Mouse (Mus musculus): ENCODE data around the gene H2al1e. TPM values are rescaled to one million over a fixed set of nuclear protein-coding genes. Genes with fewer than 3 reads are reported as not detected.

H2al1e gene
- total RNA-seq, 1 experiment = not detected

DNA sequence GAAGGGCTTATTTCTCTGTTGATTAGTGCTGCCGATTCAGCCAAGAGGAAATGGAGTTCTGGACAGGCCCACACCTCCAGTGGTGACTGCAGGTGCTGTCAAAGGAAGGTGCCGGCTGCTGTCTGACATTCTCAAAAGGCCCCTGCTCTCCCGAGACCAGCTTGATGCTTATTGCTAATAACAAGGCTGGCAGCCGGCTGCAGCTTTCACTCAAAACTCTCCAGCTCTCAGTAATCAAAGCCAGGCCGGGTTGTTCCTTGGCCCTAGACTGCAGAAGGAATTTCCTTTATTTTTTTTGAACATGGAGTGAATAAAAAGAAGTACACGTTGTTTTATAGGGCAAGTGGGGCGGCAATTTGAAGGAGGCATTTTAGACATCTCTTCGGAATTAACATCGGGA, 34.0 kb downstream of the H2al1e start:
- H3K4me1 ChIP-seq (ENCODE audit: control insufficient read depth in 2 of 2, insufficient read depth in 2 of 2, low read length in 2 of 2, poor library complexity in 1 of 2) = no peaks in the 10 kb centered on the region
- in situ Hi-C loops (cut with MboI; ENCODE audit: low sequenced_read_pairs in 2 of 2, unreplicated experiment in 2 of 2) = no loop called here
- H3K36me3 ChIP-seq (ENCODE audit: control insufficient read depth, insufficient read depth, low read length, poor library complexity, severe bottlenecking) = no peaks in the 10 kb centered on the region
- no peak overlapping the region for H3K9ac ChIP-seq (ENCODE audit: insufficient read depth, low read depth, low read length, poor library complexity, severe bottlenecking)
- no peak for DNase-seq (ENCODE audit: low read depth, low spot score)
- TF ChIP-seq ZC3H11A (IDR thresholded peaks at IDR 0.05; ENCODE audit: borderline replicate concordance, low read depth, low read length) (no peak), ZNF384 (IDR thresholded peaks at IDR 0.05; ENCODE audit: low read depth, low read length) (no peak), HCFC1 (IDR thresholded peaks at IDR 0.05; ENCODE audit: borderline replicate concordance, insufficient read depth, low read length) (no peak), CHD2 (IDR thresholded peaks at IDR 0.05; ENCODE audit: low read depth, low read length) (no peak), MAFK (IDR thresholded peaks at IDR 0.05; ENCODE audit: insufficient read depth, low read depth, low read length) (no peak)
- H3K9me3 ChIP-seq (ENCODE audit: control insufficient read depth, insufficient read depth, low read depth, low read length) = no peaks in the 10 kb centered on the region
- no peak overlapping the region for H3K27ac ChIP-seq (ENCODE audit: insufficient read depth, low read depth, low read length, poor library complexity, severe bottlenecking)
- no peak overlapping the region for H3K4me3 ChIP-seq (ENCODE audit: insufficient read depth in 1 of 2, low read depth in 1 of 2, low read length in 2 of 2, poor library complexity in 1 of 2, severe bottlenecking in 1 of 2)

DNA sequence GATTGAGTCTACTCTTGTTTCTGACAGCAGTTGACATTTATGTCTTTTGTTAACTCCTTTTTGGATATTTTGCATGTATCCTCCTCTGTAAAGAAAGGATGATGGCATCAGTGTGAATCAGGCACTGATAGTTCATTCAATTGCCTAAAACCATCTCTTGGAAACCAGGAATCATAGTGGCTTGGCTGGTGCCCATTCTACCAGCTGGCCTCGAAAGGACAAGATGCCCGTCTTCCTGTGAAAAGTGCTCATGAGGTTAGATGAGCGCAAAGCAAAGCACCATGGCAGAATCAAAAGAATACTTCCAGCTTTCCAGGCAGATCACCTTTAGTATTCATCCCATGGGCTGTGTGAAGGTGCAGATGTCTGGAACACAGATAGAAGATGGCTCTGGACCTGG, 35.0 kb downstream of the H2al1e start:
- Histone ChIP-seq H3K9me3 (ENCODE audit: control insufficient read depth, insufficient read depth, low read depth, low read length) (no peaks in the 10 kb centered on the region), H3K9ac (ENCODE audit: insufficient read depth, low read depth, low read length, poor library complexity, severe bottlenecking) (no peak overlapping the region), H3K4me1 (ENCODE audit: control insufficient read depth in 2 of 2, insufficient read depth in 2 of 2, low read length in 2 of 2, poor library complexity in 1 of 2) (no peaks in the 10 kb centered on the region), H3K4me3 (ENCODE audit: insufficient read depth in 1 of 2, low read depth in 1 of 2, low read length in 2 of 2, poor library complexity in 1 of 2, severe bottlenecking in 1 of 2) (no peak overlapping the region), H3K27ac (ENCODE audit: insufficient read depth, low read depth, low read length, poor library complexity, severe bottlenecking) (no peak overlapping the region), H3K36me3 (ENCODE audit: control insufficient read depth, insufficient read depth, low read length, poor library complexity, severe bottlenecking) (no peaks in the 10 kb centered on the region)
- no peak for DNase-seq (ENCODE audit: low read depth, low spot score)
- TF ChIP-seq CHD2 (IDR thresholded peaks at IDR 0.05; ENCODE audit: low read depth, low read length) (no peak), HCFC1 (IDR thresholded peaks at IDR 0.05; ENCODE audit: borderline replicate concordance, insufficient read depth, low read length) (no peak), ZC3H11A (IDR thresholded peaks at IDR 0.05; ENCODE audit: borderline replicate concordance, low read depth, low read length) (no peak), MAFK (IDR thresholded peaks at IDR 0.05; ENCODE audit: insufficient read depth, low read depth, low read length) (no peak), ZNF384 (IDR thresholded peaks at IDR 0.05; ENCODE audit: low read depth, low read length) (no peak)
- in situ Hi-C loops (cut with MboI; ENCODE audit: low sequenced_read_pairs in 2 of 2, unreplicated experiment in 2 of 2) = no loop called here

DNA sequence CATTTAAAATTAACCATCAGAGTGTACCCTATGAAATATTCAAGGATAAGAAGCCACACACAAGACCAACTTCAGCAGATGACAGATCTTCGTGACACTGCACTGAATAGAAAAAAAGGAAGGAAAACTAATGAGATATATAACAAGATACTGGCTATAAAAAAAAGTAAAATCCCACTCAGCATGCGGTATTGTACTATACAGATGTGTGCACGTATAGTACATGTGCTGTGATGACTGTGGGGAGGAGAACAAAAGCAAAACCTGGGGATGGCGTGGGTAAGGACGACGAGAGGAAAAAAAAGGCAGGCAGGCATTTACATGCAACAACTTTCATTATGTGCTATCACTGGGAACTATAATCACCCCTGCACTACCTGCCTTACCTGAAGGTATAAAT, 49.1 kb downstream of the H2al1e start:
- Histone ChIP-seq H3K27ac (ENCODE audit: insufficient read depth, low read depth, low read length, poor library complexity, severe bottlenecking) (no peak overlapping the region), H3K36me3 (ENCODE audit: control insufficient read depth, insufficient read depth, low read length, poor library complexity, severe bottlenecking) (no peaks in the 10 kb centered on the region), H3K4me3 (ENCODE audit: insufficient read depth in 1 of 2, low read depth in 1 of 2, low read length in 2 of 2, poor library complexity in 1 of 2, severe bottlenecking in 1 of 2) (no peak overlapping the region), H3K4me1 (ENCODE audit: control insufficient read depth in 2 of 2, insufficient read depth in 2 of 2, low read length in 2 of 2, poor library complexity in 1 of 2) (no peaks in the 10 kb centered on the region), H3K9ac (ENCODE audit: insufficient read depth, low read depth, low read length, poor library complexity, severe bottlenecking) (no peak overlapping the region), H3K9me3 (ENCODE audit: control insufficient read depth, insufficient read depth, low read depth, low read length) (no peaks in the 10 kb centered on the region)
- in situ Hi-C loops (cut with MboI; ENCODE audit: low sequenced_read_pairs in 2 of 2, unreplicated experiment in 2 of 2) = no loop called here
- TF ChIP-seq ZNF384 (IDR thresholded peaks at IDR 0.05; ENCODE audit: low read depth, low read length) = no peak
- no peak for TF ChIP-seq ZC3H11A (IDR thresholded peaks at IDR 0.05; ENCODE audit: borderline replicate concordance, low read depth, low read length)
- no peak for TF ChIP-seq MAFK (IDR thresholded peaks at IDR 0.05; ENCODE audit: insufficient read depth, low read depth, low read length)
- TF ChIP-seq CHD2 (IDR thresholded peaks at IDR 0.05; ENCODE audit: low read depth, low read length) = no peak
- DNase-seq (ENCODE audit: low read depth, low spot score) = no peak

DNA sequence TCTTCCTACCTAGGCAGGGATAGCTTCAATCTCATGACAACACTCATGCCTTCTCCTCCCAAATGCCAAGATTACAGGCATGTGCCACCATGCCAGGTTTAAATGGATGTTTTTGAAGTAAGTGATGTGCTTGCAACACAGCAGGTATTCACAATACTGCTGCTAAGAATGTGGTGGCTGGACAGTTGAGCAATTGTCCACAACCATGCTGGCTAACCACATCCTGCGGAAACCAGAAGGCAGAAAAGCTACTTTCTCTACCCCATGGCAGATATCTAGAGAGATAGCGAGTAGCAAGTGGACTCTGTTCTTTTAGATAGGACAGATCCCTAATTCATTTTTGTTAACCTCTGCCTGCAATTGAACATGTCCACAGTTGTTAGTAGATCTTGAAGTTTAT, 49.5 kb downstream of the H2al1e start:
- in situ Hi-C loops (cut with MboI; ENCODE audit: low sequenced_read_pairs in 2 of 2, unreplicated experiment in 2 of 2) = no loop called here
- Histone ChIP-seq H3K4me1 (ENCODE audit: control insufficient read depth in 2 of 2, insufficient read depth in 2 of 2, low read length in 2 of 2, poor library complexity in 1 of 2) (no peaks in the 10 kb centered on the region), H3K9ac (ENCODE audit: insufficient read depth, low read depth, low read length, poor library complexity, severe bottlenecking) (no peak overlapping the region), H3K36me3 (ENCODE audit: control insufficient read depth, insufficient read depth, low read length, poor library complexity, severe bottlenecking) (no peaks in the 10 kb centered on the region), H3K27ac (ENCODE audit: insufficient read depth, low read depth, low read length, poor library complexity, severe bottlenecking) (no peak overlapping the region), H3K4me3 (ENCODE audit: insufficient read depth in 1 of 2, low read depth in 1 of 2, low read length in 2 of 2, poor library complexity in 1 of 2, severe bottlenecking in 1 of 2) (no peak overlapping the region), H3K9me3 (ENCODE audit: control insufficient read depth, insufficient read depth, low read depth, low read length) (no peaks in the 10 kb centered on the region)
- DNase-seq (ENCODE audit: low read depth, low spot score) = no peak
- TF ChIP-seq ZNF384 (IDR thresholded peaks at IDR 0.05; ENCODE audit: low read depth, low read length) = no peak
- no peak for TF ChIP-seq MAFK (IDR thresholded peaks at IDR 0.05; ENCODE audit: insufficient read depth, low read depth, low read length)
- TF ChIP-seq ZC3H11A (IDR thresholded peaks at IDR 0.05; ENCODE audit: borderline replicate concordance, low read depth, low read length) = no peak
- TF ChIP-seq HCFC1 (IDR thresholded peaks at IDR 0.05; ENCODE audit: borderline replicate concordance, insufficient read depth, low read length) = no peak
- no peak for TF ChIP-seq CHD2 (IDR thresholded peaks at IDR 0.05; ENCODE audit: low read depth, low read length)

Other genes with a start within 250 kb of the H2al1e start
- gene H2al1a, start 12.7 kb upstream of the H2al1e start, total RNA-seq (2012; rRNA removed) = not detected in 2 replicates
- gene H2al1b, start 9.5 kb upstream of the H2al1e start, total RNA-seq (2012; rRNA removed) = not detected in 2 replicates
- gene H2al1c, start 6.3 kb upstream of the H2al1e start, total RNA-seq (2012; rRNA removed) = not detected in 2 replicates
- not detected in 2 replicates for gene H2al1d, start 3.1 kb upstream of the H2al1e start, total RNA-seq (2012; rRNA removed)
- not detected in 2 replicates for gene H2al1f, start 3.2 kb downstream of the H2al1e start, total RNA-seq (2012; rRNA removed)
- not detected in 2 replicates for gene H2al1g, start 6.3 kb downstream of the H2al1e start, total RNA-seq (2012; rRNA removed)
- not detected in 2 replicates for gene H2al1h, start 9.6 kb downstream of the H2al1e start, total RNA-seq (2012; rRNA removed)
- not detected in 2 replicates for gene H2al1i, start 12.7 kb downstream of the H2al1e start, total RNA-seq (2012; rRNA removed)
- not detected in 2 replicates for gene H2al1j, start 15.9 kb downstream of the H2al1e start, total RNA-seq (2012; rRNA removed)

Measured in ES-E14 (cell line).